13 mouse cellular contexts compared by ENCODE assay signal in the genomic region with DNA sequence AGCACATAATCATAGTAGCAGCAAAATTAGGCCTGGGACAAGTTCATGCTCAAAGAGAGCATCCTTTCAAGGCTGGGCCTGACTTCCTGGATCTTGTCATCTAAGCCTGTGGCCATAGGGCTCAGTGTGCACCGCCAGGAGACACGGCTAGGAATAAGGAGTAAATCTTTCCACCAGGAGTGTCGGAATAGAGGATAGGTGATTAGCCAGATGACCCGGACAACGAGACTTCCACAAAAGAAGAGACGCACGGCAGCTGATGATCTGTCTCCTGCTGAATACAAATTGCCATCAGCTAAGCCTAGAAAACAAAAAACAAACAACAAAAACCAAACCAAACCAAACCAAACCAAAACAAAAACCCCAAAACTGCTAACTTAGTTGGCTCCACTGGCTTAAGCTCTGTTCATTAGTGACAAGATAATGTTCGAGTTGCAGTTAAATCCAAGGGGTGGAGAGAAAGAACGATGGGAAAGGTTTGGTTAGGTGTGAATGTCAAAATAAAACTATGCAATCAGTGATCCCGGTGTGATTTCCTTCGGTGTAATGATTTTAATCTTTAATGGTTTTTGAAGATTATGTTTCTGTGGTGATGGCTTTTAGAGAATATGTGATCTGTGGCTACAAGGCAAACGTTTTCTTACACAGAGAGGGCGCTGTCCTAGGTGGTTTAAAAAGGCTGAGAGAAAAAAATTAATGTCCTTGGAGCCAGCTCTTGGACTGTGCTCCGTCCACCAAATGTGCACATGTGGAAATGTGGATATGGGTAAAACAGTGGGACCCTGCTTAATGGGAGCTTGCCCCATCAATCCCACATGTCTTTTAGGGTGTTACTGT. TPM values are rescaled to one million over a fixed set of nuclear protein-coding genes. Genes with fewer than 3 reads are reported as not detected.
DNase-seq lines count a peak whose midpoint lies in the region; ATAC-seq lines count a peak whose summit lies in the region.
"Had no signal": no experiment of that assay in that cellular context is flagged by ENCODE, and none has a peak within 500 bp of the region (broad histone marks: within the 10 kb centered on the region; RNA-seq: fewer than 3 reads in every experiment).

No protein-coding gene starts in this region.

- peaks cover 34% of the 10 kb centered on the region for H3K27me3 ChIP-seq in liver, embryonic 12.5 days (replicated peaks)
- H3K27me3 ChIP-seq: CH12.LX; limb, embryonic 15.5 days had no signal

- no peak overlapping the region for H3K27ac ChIP-seq in liver, embryonic 12.5 days
- H3K27ac ChIP-seq: heart, embryonic 13.5 days; limb, embryonic 15.5 days; midbrain, embryonic 12.5 days had no signal

- ATAC-seq in liver, embryonic 12.5 days, result no peak
- ATAC-seq: inflammation-experienced regulatory T-cells, adult 6 months had no signal

- H3K36me3 ChIP-seq in liver, embryonic 12.5 days, result no peaks in the 10 kb centered on the region
- H3K36me3 ChIP-seq: heart, embryonic 13.5 days; limb, embryonic 15.5 days; midbrain, embryonic 12.5 days had no signal

- DNase-seq in heart, adult 11 months, result peak; percentile 89
- no peak for DNase-seq in heart, adult 8-10 months (ENCODE audit: low spot score)
- DNase-seq in right cerebral cortex, adult 2 months (ENCODE audit: low spot score in 2 of 2), result peak; percentile 2 to 6
- DNase-seq in right cerebral cortex, postnatal 25 days, result no peak
- peak; percentile 19 for DNase-seq in cerebellum, adult 8-10 months
- DNase-seq in right cerebral cortex, postnatal 36 days (ENCODE audit: low spot score in 2 of 2), result peak; percentile 4 to 8
- no peak for DNase-seq in spleen, postnatal 14 days (ENCODE audit: low spot score in 2 of 2)

- H3K4me2 ChIP-seq in liver, embryonic 12.5 days, result no peak overlapping the region
- H3K4me2 ChIP-seq: heart, embryonic 13.5 days; limb, embryonic 15.5 days; midbrain, embryonic 12.5 days had no signal

- H3K4me1 ChIP-seq in liver, embryonic 12.5 days, result peaks cover 16% of the 10 kb centered on the region
- H3K4me1 ChIP-seq: heart, embryonic 13.5 days; limb, embryonic 15.5 days; midbrain, embryonic 12.5 days had no signal

- no peaks in the 10 kb centered on the region for H3K9me3 ChIP-seq in liver, embryonic 12.5 days (replicated peaks)
- H3K9me3 ChIP-seq: heart, embryonic 13.5 days; limb, embryonic 15.5 days; midbrain, embryonic 12.5 days had no signal

- H3K4me3 ChIP-seq in liver, embryonic 12.5 days, result no peak overlapping the region
- H3K4me3 ChIP-seq: heart, embryonic 13.5 days; limb, embryonic 15.5 days; midbrain, embryonic 12.5 days had no signal

- no peak overlapping the region for H3K9ac ChIP-seq in liver, embryonic 12.5 days
- H3K9ac ChIP-seq: heart, embryonic 13.5 days; limb, embryonic 15.5 days; midbrain, embryonic 12.5 days had no signal

- WGBS in liver, embryonic 12.5 days (ENCODE audit: insufficient replicate concordance), result 63% methylated on average over 14 of the region's 14 CpGs

RNA-seq across cellular contexts. Expression of gene Ezh2, which starts 51.8 kb away (rescaled TPM):
- 10 to 100 TPM in 1 of 4 experiments, 1 to 10 TPM in 3; 5.1 to 11.1 (median 8.1) TPM for total RNA-seq in heart, adult 8-10 months (2022)
- polyA plus RNA-seq in liver, embryonic 12.5 days (2016; fragmentation: Nextera tagmentation; extraction: Ambion mirVana), result 75.9 and 78.7 TPM in 2 replicates

Comparison
In these comparisons a context has a peak if more than half of its experiments do, and no peak if none do; other contexts are left out.
1. DNase-seq: peak in heart, adult 11 months (single experiment), right cerebral cortex, adult 2 months (2 of 2), cerebellum, adult 8-10 months (single experiment) and right cerebral cortex, postnatal 36 days (2 of 2); none in heart, adult 8-10 months (single experiment), right cerebral cortex, postnatal 25 days (single experiment) and spleen, postnatal 14 days (0 of 2).